Mouse (Mus musculus): ENCODE measurements around the gene Fgr. TPM values are rescaled to one million over a fixed set of nuclear protein-coding genes. Genes with fewer than 3 reads are reported as not detected.

Fgr gene
- polyA plus RNA-seq, 1 experiment from 2014 or later: 0.23 TPM

GRCm38 (mm10) chr4:133015710-133016651 is 42.1 kb downstream of the Fgr start:
- 23% methylated on average over 9 of the region's 9 CpGs for WGBS
- Histone ChIP-seq H3K4me3 (ENCODE audit: low read depth, low read length) (no peak overlapping the region), H3K36me3 (ENCODE audit: control insufficient read depth, insufficient read depth, low read length) (0 out of 2 replicates have a peak, but pooled peaks cover 3% of the 10 kb centered on the region), H3K27me3 (replicated peaks; ENCODE audit: control insufficient read depth, insufficient read depth, low read length) (peaks cover 2% of the 10 kb centered on the region; the same call in 1 of the 2 replicates), H3K27ac (ENCODE audit: low read depth, low read length) (peak overlapping the region; percentile 21), H3K4me2 (ENCODE audit: low read length) (peak overlapping the region; percentile 95; the same call in 1 of the 2 replicates), H3K4me1 (ENCODE audit: control insufficient read depth, insufficient read depth, low read length) (peaks cover 52% of the 10 kb centered on the region), H3K9me3 (replicated peaks; ENCODE audit: control insufficient read depth, low read length) (no peaks in the 10 kb centered on the region), H3K9ac (ENCODE audit: low read length) (peak overlapping the region; percentile 35)
- DNase-seq (ENCODE audit: low spot score) (peak; percentile 61), ATAC-seq (no peak; the same call in 1 of the 2 replicates)

- Histone ChIP-seq H3K4me3 (ENCODE audit: low read depth, low read length) (no peak overlapping the region), H3K4me1 (ENCODE audit: control insufficient read depth, insufficient read depth, low read length) (peaks cover 61% of the 10 kb centered on the region), H3K9me3 (replicated peaks; ENCODE audit: control insufficient read depth, low read length) (no peaks in the 10 kb centered on the region), H3K36me3 (ENCODE audit: control insufficient read depth, insufficient read depth, low read length) (0 out of 2 replicates have a peak, but pooled peaks cover 3% of the 10 kb centered on the region), H3K27me3 (replicated peaks; ENCODE audit: control insufficient read depth, insufficient read depth, low read length) (no peaks in the 10 kb centered on the region), H3K4me2 (ENCODE audit: low read length) (peak overlapping the region; percentile 95; the same call in 1 of the 2 replicates), H3K9ac (ENCODE audit: low read length) (peak overlapping the region; percentile 40), H3K27ac (ENCODE audit: low read depth, low read length) (peak overlapping the region; percentile 14)
- WGBS: 49% methylated on average over 4 of the region's 4 CpGs
- DNase-seq (ENCODE audit: low spot score) (no peak), ATAC-seq (no peak)
Measured at GRCm38 (mm10) chr4:133016677-133017415, 43.0 kb downstream of the Fgr start.

- 62% methylated on average over 6 of the region's 6 CpGs for WGBS
- Histone ChIP-seq H3K9me3 (replicated peaks; ENCODE audit: control insufficient read depth, low read length) (no peaks in the 10 kb centered on the region), H3K4me1 (ENCODE audit: control insufficient read depth, insufficient read depth, low read length) (peaks cover 70% of the 10 kb centered on the region), H3K4me2 (ENCODE audit: low read length) (no peak overlapping the region), H3K36me3 (ENCODE audit: control insufficient read depth, insufficient read depth, low read length) (0 out of 2 replicates have a peak, but pooled peaks cover 3% of the 10 kb centered on the region), H3K27ac (ENCODE audit: low read depth, low read length) (no peak overlapping the region), H3K27me3 (replicated peaks; ENCODE audit: control insufficient read depth, insufficient read depth, low read length) (no peaks in the 10 kb centered on the region), H3K4me3 (ENCODE audit: low read depth, low read length) (no peak overlapping the region), H3K9ac (ENCODE audit: low read length) (no peak overlapping the region)
- ATAC-seq: no peak
- DNase-seq (ENCODE audit: low spot score): no peak
Measured at GRCm38 (mm10) chr4:133017597-133018262, 43.8 kb downstream of the Fgr start.

- H3K27ac ChIP-seq (ENCODE audit: low read depth, low read length): no peak overlapping the region
- no peaks in the 10 kb centered on the region for H3K27me3 ChIP-seq (replicated peaks; ENCODE audit: control insufficient read depth, insufficient read depth, low read length)
- H3K9me3 ChIP-seq (replicated peaks; ENCODE audit: control insufficient read depth, low read length): no peaks in the 10 kb centered on the region
- peaks cover 73% of the 10 kb centered on the region for H3K4me1 ChIP-seq (ENCODE audit: control insufficient read depth, insufficient read depth, low read length)
- H3K4me2 ChIP-seq (ENCODE audit: low read length): no peak overlapping the region
- H3K36me3 ChIP-seq (ENCODE audit: control insufficient read depth, insufficient read depth, low read length): 0 out of 2 replicates have a peak, but pooled peaks cover 3% of the 10 kb centered on the region
- no peak overlapping the region for H3K4me3 ChIP-seq (ENCODE audit: low read depth, low read length)
- DNase-seq (ENCODE audit: low spot score): no peak
- 71% methylated on average over 3 of the region's 3 CpGs for WGBS
- H3K9ac ChIP-seq (ENCODE audit: low read length): no peak overlapping the region
- no peak for ATAC-seq
Measured at GRCm38 (mm10) chr4:133018263-133018798, 44.4 kb downstream of the Fgr start.

GRCm38 (mm10) chr4:133020721-133021120 is 46.8 kb downstream of the Fgr start:
- Histone ChIP-seq H3K4me1 (ENCODE audit: control insufficient read depth, insufficient read depth, low read length) (peaks cover 76% of the 10 kb centered on the region), H3K27me3 (replicated peaks; ENCODE audit: control insufficient read depth, insufficient read depth, low read length) (no peaks in the 10 kb centered on the region), H3K9ac (ENCODE audit: low read length) (peak overlapping the region; percentile 35; the same call in 1 of the 2 replicates), H3K36me3 (ENCODE audit: control insufficient read depth, insufficient read depth, low read length) (0 out of 2 replicates have a peak, but pooled peaks cover 3% of the 10 kb centered on the region), H3K27ac (ENCODE audit: low read depth, low read length) (peak overlapping the region; percentile 71; the same call in 1 of the 2 replicates), H3K4me3 (ENCODE audit: low read depth, low read length) (no peak overlapping the region), H3K4me2 (ENCODE audit: low read length) (peak overlapping the region; percentile 48; the same call in 1 of the 2 replicates), H3K9me3 (replicated peaks; ENCODE audit: control insufficient read depth, low read length) (no peaks in the 10 kb centered on the region)
- DNase-seq (ENCODE audit: low spot score) (no peak), ATAC-seq (no peak)
- 28% methylated on average over 5 of the region's 6 CpGs for WGBS

- WGBS: 3% methylated on average over 9 of the region's 9 CpGs
- peak; percentile 82 for DNase-seq (ENCODE audit: low spot score)
- Histone ChIP-seq H3K4me1 (ENCODE audit: control insufficient read depth, insufficient read depth, low read length) (peaks cover 76% of the 10 kb centered on the region), H3K9me3 (replicated peaks; ENCODE audit: control insufficient read depth, low read length) (no peaks in the 10 kb centered on the region), H3K27ac (ENCODE audit: low read depth, low read length) (peak overlapping the region; percentile 71), H3K27me3 (replicated peaks; ENCODE audit: control insufficient read depth, insufficient read depth, low read length) (no peaks in the 10 kb centered on the region), H3K9ac (ENCODE audit: low read length) (peak overlapping the region; percentile 32; the same call in 1 of the 2 replicates), H3K36me3 (ENCODE audit: control insufficient read depth, insufficient read depth, low read length) (0 out of 2 replicates have a peak, but pooled peaks cover 3% of the 10 kb centered on the region), H3K4me2 (ENCODE audit: low read length) (peak overlapping the region; percentile 48), H3K4me3 (ENCODE audit: low read depth, low read length) (no peak overlapping the region)
- ATAC-seq: 0 out of 2 replicates have a peak, but pooled peaks have one; percentile 8
Measured at GRCm38 (mm10) chr4:133021181-133021671, 47.3 kb downstream of the Fgr start.

GRCm38 (mm10) chr4:133022217-133022616 is 48.3 kb downstream of the Fgr start:
- ATAC-seq (peak; percentile 10; the same call in 1 of the 2 replicates), DNase-seq (ENCODE audit: low spot score) (peak; percentile 50)
- peak overlapping the region; percentile 48 for H3K4me2 ChIP-seq (ENCODE audit: low read length)
- peak overlapping the region; percentile 50 for H3K9ac ChIP-seq (ENCODE audit: low read length)
- H3K27ac ChIP-seq (ENCODE audit: low read depth, low read length): peak overlapping the region; percentile 71
- H3K36me3 ChIP-seq (ENCODE audit: control insufficient read depth, insufficient read depth, low read length): 0 out of 2 replicates have a peak, but pooled peaks cover 3% of the 10 kb centered on the region
- WGBS: 3% methylated on average over 14 of the region's 14 CpGs
- no peaks in the 10 kb centered on the region for H3K9me3 ChIP-seq (replicated peaks; ENCODE audit: control insufficient read depth, low read length)
- H3K27me3 ChIP-seq (replicated peaks; ENCODE audit: control insufficient read depth, insufficient read depth, low read length): no peaks in the 10 kb centered on the region
- peaks cover 72% of the 10 kb centered on the region for H3K4me1 ChIP-seq (ENCODE audit: control insufficient read depth, insufficient read depth, low read length)
- peak overlapping the region; percentile 11 for H3K4me3 ChIP-seq (ENCODE audit: low read depth, low read length)
